Mouse (Mus musculus) fibroblast of lung, adult 2 months (primary cell): ENCODE data around the gene Zc3h13.

Experiments used
- DNase-seq: peaks from one replicate; pipeline ENCODE4 v3.0.0-alpha.2; 2011; ENCODE audit warnings: low read depth

The Zc3h13 gene

DNA sequence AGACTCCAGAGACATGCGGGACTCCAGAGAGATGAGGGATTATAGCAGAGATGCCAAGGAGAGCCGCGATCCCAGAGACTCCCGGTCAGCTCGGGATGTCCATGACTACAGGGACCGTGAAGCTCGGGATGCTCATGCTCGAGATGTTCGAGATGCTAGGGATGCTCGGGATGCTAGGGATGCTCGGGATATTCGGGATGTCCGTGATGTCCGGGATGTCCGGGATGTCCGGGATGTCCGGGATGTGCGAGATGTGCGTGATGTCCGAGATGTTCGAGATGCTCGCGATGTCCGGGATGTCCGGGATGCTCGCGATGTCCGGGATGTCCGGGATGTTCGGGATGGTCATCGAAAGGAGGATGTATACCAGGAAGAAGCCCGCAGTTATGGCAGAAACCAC, 39.2 kb downstream of the Zc3h13 start:
- DNase-seq = no peak

DNA sequence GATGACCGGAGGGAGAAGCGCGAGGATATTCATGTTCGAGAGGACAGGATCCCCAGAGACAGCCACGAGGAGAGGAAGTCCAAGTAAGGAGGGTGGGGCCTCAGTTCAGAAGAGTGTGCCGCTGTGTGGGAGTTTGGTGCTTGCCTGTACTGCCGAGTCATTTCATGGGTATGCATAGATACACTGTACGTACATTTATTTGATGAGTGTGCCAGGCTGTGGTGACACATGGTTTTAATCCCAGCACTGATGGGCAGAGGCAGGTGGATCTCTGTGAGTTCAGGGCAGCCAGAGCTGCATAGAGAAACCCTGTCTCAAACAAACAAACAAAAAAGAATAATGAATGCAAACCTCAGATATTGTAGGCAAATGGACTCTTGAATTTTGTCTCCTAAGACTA, 43.9 kb downstream of the Zc3h13 start:
- no peak for DNase-seq

DNA sequence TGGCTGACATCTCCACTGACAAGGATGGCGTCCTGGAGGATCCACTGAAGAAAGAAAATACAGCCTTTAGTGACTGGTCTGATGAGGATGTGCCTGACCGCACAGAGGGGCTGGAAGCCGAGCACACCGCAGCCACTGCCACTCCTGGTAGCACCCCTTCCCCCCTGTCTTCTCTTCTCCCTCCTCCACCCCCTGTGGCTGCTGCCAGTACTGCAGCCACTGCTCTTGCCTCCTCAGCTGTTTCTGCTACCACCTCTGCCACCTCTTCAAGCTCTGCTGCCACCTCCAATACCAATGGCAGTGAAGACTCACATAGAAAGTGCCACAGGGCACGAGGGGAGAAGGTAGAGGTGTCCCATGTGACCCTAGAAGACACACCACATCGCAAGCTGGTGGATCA, 46.4 kb downstream of the Zc3h13 start:
- DNase-seq = no peak

DNA sequence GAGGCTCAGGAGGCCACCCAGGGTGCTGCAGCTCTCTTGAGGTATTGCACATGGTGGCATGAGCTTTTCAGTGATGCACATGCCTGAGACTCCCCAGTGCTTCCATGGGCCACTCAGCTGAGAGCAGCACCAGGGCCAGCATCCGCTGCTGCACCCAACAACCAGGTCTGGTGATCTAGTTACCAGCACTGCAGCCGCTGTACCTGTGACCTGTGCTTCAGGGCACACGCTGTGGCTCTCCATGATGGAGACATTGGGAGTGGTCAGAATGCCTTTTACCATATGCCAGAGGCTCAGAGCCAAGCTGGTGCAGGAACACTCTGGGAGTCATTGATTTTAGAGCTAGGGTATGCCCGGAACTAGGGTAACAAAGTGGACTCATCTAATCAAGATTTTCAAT, 50.1 kb downstream of the Zc3h13 start:
- no peak for DNase-seq

DNA sequence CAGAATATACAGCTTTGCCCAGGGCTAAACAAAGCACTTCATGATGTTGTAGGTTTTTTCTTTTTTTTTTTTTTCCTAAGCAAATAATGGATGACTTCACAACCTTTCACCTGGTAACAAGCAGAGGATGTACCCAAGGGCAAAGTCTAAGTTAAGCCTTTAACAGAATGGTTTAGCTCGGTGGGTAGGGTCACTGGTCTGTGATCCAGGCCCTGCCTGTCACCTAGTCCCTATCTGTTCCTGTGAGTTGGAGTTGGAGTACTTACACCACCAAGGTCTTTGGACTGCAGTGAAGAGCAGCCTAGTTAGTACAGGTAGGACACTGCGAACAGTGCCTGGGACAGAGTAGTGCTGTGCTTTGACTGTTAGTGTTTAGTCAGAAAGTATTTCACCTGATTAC, 53.7 kb downstream of the Zc3h13 start:
- no peak for DNase-seq

DNA sequence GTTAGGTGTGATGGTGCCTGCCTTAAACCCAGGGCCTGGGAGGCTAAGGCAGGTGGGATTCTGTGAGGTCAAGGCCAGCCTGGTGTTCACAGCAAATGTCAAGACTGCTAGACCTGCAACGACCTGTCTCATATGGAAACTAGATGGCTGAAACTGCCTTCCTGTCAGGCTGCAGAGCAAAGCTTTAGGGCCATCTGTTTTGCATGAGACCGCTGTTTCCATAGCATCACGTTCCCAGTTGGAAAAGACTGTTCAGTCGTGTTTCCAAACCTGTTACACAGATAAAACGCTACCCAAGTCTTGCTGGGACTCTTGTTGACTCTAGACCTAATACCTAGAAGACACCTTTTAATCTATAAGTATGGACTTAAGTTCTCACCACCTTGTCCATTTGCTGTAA, 61.9 kb downstream of the Zc3h13 start:
- DNase-seq = no peak

DNA sequence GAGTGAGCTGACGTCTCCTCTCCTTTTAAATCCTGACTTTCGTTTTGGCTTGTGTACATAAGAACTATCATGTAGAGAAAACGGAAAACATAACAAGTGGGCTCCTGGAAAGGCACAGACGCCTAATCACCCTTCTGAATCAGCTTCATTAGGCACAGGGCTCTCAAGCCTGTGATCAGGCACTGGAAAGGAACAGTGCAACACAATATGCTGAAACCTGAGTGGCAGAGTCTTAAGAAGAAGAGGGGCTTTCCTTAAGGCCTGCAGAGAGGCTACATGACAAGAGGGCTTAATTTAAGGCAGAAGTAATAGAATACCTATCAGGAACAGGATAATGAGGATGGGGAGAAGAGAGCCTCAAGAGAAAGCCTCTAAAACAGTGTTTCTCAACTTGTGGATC, 67.5 kb downstream of the Zc3h13 start:
- DNase-seq = no peak

DNA sequence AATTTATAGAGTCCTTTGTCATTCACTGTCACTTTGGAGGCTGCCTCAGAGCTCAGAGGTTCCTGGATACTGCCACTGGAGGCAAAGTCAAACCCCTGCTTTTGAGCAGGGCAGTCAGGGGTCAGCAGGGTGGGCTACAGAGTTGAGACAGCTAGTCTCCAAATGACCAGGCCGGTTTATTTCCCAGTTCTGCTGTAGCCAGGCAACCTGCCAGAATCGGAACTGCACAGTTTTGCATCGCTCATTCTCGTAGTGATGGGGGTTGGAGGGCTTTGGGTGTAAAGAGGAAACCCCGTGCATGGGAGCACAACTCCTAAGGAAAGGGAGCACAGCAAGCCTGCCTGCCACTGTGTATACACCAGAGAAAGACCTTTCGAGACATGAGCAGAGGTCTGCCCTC, 79.1 kb downstream of the Zc3h13 start:
- no peak for DNase-seq

DNA sequence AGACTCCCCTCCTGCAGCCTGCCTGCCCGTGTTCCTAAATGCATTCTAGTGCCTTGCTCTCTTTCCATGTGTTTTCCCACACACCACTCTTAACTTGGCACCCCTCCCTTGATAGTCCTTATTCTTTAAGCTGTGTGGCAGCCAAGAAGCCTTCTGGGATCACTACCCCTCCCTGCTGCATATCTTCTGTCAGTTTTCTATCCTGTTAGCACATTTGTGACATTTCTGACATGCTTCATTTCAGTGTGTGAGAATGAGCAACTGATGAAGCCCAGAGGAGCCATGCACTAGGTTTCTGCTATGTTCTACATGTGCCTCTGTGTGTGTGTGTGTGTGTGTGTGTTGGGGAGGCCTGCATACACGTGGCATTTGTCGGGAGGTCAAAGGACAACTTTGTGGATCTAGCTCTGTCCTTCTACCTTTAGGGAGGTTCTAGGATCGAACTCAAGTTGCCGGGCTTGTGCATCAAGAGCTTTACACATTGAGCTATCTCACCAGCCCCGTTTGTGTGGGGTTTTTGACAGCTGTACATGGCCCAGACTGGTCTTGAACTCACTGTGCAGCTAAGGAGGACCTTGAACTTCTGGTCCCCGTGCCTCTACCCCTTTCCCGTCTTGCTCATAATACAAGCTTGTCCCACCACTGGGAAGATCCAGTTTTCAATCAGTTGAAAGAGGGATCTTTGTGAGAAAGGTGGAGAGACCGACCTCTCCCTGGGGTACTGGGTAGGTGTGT, 81.3 kb downstream of the Zc3h13 start:
- no peak for DNase-seq

DNA sequence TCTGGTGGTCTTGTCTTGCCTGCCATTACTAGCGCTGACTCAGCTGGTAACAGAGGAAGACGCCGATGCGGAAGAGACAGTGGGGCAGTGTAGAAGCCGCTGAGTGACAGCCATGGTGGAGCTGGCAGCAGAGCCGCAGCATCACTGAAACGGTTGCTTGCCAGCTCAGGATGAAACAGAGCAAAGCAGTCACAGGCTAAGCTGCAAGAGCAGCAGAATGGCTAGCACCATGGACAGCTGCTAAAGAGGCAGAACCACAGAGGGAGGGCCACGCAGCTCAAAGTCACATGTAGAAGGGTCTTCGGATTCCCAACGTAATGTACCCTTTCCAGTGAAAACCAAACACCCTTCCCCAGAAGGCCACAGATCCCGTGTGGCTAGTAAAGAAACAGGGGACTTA, 82.6 kb downstream of the Zc3h13 start:
- no peak for DNase-seq

DNA sequence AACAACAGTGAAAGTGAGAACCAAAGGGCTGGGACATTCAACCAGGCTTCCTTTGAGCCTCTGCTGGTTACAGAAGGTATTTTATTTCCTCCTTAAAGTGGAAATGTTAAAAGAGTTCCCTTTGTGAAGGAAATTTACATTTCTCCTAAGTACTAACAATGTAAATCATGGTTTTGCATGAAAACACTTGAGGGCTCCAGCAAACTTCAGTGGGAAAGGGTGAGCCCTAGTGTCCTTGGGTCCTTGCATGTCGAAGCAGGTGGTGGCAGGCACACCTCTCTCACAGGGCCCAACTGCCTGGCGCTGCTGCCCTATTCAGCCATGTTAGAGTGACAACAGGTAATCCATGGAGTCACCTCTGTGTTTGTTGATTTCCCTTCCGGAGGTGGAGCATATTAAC, 83.3 kb downstream of the Zc3h13 start:
- no peak for DNase-seq

DNA sequence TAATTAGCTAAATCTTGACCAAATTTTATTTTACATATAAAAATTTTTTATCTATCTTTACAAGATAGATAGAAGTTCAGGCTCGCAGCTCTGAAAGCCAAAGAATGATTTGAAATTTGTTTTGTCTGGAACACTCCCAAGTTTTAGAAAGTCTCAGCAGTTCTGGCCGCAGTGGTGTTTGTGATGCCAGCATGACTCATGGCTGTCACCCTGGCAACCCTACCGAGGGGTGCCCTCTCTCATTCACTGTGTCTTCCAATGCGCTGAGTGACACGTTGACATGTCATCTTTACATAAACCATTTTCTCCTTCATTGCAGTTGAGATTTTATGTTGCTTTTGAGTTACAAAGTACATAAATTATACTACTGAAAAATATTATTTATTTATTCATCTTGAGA, 85.7 kb downstream of the Zc3h13 start:
- peak; percentile 30 for DNase-seq

DNA sequence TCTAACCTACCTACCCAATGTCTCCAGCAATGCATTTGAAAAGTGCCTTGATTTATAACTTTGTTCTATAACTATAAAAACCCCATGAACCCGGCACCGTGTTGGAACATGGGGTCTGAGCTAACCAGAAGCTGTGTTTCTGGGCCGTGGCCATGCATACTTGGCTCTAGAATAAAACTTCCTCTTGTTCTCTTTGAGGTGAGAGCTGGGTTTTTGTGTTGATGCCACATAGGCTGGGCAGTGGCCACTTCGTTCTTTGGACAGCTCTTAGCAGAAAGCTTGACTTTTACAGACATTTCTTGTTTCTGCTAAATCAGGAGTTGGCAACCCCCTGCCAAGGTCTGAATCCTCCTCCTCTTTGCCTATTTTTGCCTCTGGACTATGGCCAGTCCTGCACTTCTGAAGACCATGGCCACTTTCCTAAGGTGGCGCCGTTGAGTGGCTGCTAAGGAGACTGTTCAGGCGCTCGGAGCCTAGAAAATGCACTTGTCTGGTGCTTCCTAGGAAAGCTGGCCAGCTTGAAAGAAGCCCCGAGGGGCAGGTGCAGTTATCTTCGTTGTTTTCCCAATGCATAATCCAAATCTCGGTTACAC, 90.9 kb downstream of the Zc3h13 start:
- peak; percentile 9 for DNase-seq

DNA sequence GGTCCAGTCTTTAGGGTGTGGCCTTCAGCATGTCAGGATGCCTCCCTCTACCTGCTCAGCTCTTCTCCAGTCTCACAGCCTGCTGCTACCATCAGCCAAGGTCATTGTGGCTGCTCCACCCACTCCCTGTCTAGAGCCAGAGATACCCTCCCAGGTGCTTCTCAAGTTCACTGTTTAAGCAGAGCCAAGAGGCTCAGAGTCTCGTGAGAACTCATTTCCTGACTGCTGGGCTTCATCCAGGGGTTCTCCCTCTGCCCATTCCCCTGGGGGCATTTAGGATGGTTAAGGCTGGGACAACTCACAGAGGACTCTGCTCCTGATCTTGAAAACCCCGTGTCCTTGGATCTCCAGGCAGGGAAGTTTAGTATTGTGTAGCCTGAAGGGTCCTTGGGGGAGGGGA, 92.1 kb downstream of the Zc3h13 start:
- DNase-seq = no peak

DNA sequence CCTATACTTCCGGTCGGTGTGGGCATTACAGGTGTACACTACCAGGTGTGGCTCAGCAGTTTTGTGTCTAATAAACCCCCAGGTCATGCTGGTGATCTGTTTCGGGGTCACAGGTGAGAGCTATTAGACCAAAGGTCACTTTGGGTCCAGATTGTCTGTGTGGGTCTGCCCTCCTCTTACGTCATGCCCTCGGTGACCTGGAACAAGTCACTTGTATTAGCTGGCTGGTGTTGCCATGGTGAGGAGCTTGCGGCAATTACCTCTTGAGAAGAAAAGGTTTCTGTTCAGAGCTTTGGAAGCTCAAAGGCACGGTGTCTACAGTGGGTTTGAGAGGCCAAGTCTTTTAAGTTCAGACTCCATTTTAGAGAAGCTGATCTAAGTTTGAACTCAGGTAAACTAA, 93.4 kb downstream of the Zc3h13 start:
- DNase-seq = no peak
